Mouse (Mus musculus): ENCODE results near the gene Atg7.

The Atg7 gene

GRCm38 (mm10) chr6:114904818-114905217, 261.9 kb downstream of the Atg7 start:
- DNase-seq (ENCODE audit: low spot score): no peak

- no peak for DNase-seq (ENCODE audit: low spot score)
Measured at GRCm38 (mm10) chr6:114905253-114906028, 262.5 kb downstream of the Atg7 start.

GRCm38 (mm10) chr6:114906209-114906608, 263.3 kb downstream of the Atg7 start:
- no peak for DNase-seq (ENCODE audit: low spot score)

- DNase-seq (ENCODE audit: low spot score): no peak
Measured at GRCm38 (mm10) chr6:114907459-114907858, 264.6 kb downstream of the Atg7 start.

- no peak for DNase-seq (ENCODE audit: low spot score)
Measured at GRCm38 (mm10) chr6:114909801-114910200, 266.9 kb downstream of the Atg7 start.
